Mouse (Mus musculus): ENCODE results near the gene Schip1. TPM values are rescaled to one million over a fixed set of nuclear protein-coding genes. Genes with fewer than 3 reads are reported as not detected.

Gene Schip1
- polyA plus RNA-seq, 1 experiment from 2014 or later = 68.8 TPM

- WGBS (ENCODE audit: insufficient replicate concordance) = 86% methylated on average over 3 of the region's 3 CpGs
- H3K27ac ChIP-seq (ENCODE audit: low read depth, low read length) = no peak overlapping the region
- ATAC-seq (replicated peaks; ENCODE audit: insufficient number of reproducible peaks, low FRiP score, low TSS enrichment) = no peak
Measured at GRCm38 (mm10) chr3:68621971-68622370, 557.4 kb downstream of the Schip1 start.

GRCm38 (mm10) chr3:68623036-68623435, 558.4 kb downstream of the Schip1 start:
- 69% methylated on average over 5 of the region's 5 CpGs for WGBS (ENCODE audit: insufficient replicate concordance)
- H3K36me3 ChIP-seq (ENCODE audit: control insufficient read depth, insufficient read depth, low read length) = peaks cover 17% of the 10 kb centered on the region
- no peak overlapping the region for H3K4me3 ChIP-seq (ENCODE audit: low read depth, low read length)

More at GRCm38 (mm10) chr3:68621971-68622370, 557.4 kb downstream of the Schip1 start:
- Histone ChIP-seq H3K36me3 (ENCODE audit: control insufficient read depth, insufficient read depth, low read length) (peaks cover 12% of the 10 kb centered on the region), H3K4me2 (no peak overlapping the region), H3K4me3 (ENCODE audit: low read depth, low read length) (no peak overlapping the region), H3K4me1 (ENCODE audit: control insufficient read depth, insufficient read depth, low read length) (no peaks in the 10 kb centered on the region), H3K9ac (ENCODE audit: low read depth, low read length) (no peak overlapping the region), H3K27me3 (ENCODE audit: control insufficient read depth, insufficient read depth, low read length) (no peaks in the 10 kb centered on the region), H3K9me3 (replicated peaks; ENCODE audit: control insufficient read depth, low read length) (no peaks in the 10 kb centered on the region)

GRCm38 (mm10) chr3:68624471-68624870, 559.9 kb downstream of the Schip1 start:
- Histone ChIP-seq H3K27ac (ENCODE audit: low read depth, low read length) (no peak overlapping the region), H3K9me3 (replicated peaks; ENCODE audit: control insufficient read depth, low read length) (no peaks in the 10 kb centered on the region), H3K9ac (ENCODE audit: low read depth, low read length) (no peak overlapping the region), H3K4me2 (no peak overlapping the region), H3K4me1 (ENCODE audit: control insufficient read depth, insufficient read depth, low read length) (no peaks in the 10 kb centered on the region), H3K4me3 (ENCODE audit: low read depth, low read length) (no peak overlapping the region), H3K36me3 (ENCODE audit: control insufficient read depth, insufficient read depth, low read length) (peaks cover 12% of the 10 kb centered on the region), H3K27me3 (ENCODE audit: control insufficient read depth, insufficient read depth, low read length) (no peaks in the 10 kb centered on the region)
- whole genome bisulfite sequencing (ENCODE audit: insufficient replicate concordance) = 83% methylated on average over 6 of the region's 6 CpGs
- no peak for ATAC-seq (replicated peaks; ENCODE audit: insufficient number of reproducible peaks, low FRiP score, low TSS enrichment)

More at GRCm38 (mm10) chr3:68623036-68623435, 558.4 kb downstream of the Schip1 start:
- Histone ChIP-seq H3K9me3 (replicated peaks; ENCODE audit: control insufficient read depth, low read length) (no peaks in the 10 kb centered on the region), H3K4me2 (no peak overlapping the region), H3K27ac (ENCODE audit: low read depth, low read length) (no peak overlapping the region), H3K9ac (ENCODE audit: low read depth, low read length) (no peak overlapping the region), H3K27me3 (ENCODE audit: control insufficient read depth, insufficient read depth, low read length) (no peaks in the 10 kb centered on the region), H3K4me1 (ENCODE audit: control insufficient read depth, insufficient read depth, low read length) (no peaks in the 10 kb centered on the region)
- no peak for ATAC-seq (replicated peaks; ENCODE audit: insufficient number of reproducible peaks, low FRiP score, low TSS enrichment)

DNA sequence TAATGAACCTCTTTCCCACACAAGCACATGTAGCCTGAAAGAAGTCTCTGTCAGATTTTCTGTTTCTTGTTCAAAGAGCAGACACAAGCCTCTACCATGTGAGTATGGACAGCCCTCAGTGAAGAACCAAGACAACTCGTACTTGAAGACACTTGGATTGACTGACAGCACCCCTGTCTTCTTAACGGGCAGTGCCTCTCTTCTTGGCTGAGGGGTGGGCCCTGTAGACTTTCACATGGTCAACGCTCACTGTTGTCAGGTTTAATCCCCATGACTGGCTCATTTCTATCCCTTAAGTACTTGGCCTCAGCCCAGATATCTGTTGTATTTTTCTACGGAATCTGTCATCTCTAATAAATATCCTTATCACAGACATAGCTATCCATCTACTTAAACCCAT, 565.7 kb downstream of the Schip1 start:
- H3K27me3 ChIP-seq (ENCODE audit: control insufficient read depth, insufficient read depth, low read length) = no peaks in the 10 kb centered on the region
- H3K36me3 ChIP-seq (ENCODE audit: control insufficient read depth, insufficient read depth, low read length) = peaks cover 4% of the 10 kb centered on the region; the same call in 1 of the 2 replicates
- H3K9ac ChIP-seq (ENCODE audit: low read depth, low read length) = no peak overlapping the region
- no peak for ATAC-seq (replicated peaks; ENCODE audit: insufficient number of reproducible peaks, low FRiP score, low TSS enrichment)
- no peaks in the 10 kb centered on the region for H3K4me1 ChIP-seq (ENCODE audit: control insufficient read depth, insufficient read depth, low read length)
- no peak overlapping the region for H3K4me2 ChIP-seq
- WGBS (ENCODE audit: insufficient replicate concordance) = 59% methylated on average over 4 of the region's 4 CpGs
- H3K27ac ChIP-seq (ENCODE audit: low read depth, low read length) = no peak overlapping the region
- no peaks in the 10 kb centered on the region for H3K9me3 ChIP-seq (replicated peaks; ENCODE audit: control insufficient read depth, low read length)
- H3K4me3 ChIP-seq (ENCODE audit: low read depth, low read length) = no peak overlapping the region

DNA sequence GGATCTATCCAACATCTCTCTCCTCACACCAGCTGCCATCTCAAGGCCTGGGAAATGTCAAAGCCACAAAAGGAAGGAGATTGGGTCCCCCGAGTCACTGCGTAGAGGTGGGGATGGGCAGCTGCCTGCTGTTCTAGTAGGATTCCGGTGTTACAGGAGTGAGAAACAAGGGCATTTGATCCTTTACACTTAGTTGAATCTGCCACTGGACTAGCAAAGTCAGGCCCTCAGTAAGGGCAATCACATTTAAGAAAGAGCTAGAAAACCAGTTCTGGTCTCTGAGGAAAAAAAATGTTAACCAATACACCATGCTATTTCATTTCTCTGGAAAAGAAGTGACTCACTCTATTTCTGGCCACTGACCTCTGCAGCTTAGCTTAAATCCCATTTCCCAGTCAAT, 566.2 kb downstream of the Schip1 start:
- H3K27me3 ChIP-seq (ENCODE audit: control insufficient read depth, insufficient read depth, low read length) = no peaks in the 10 kb centered on the region
- no peak overlapping the region for H3K9ac ChIP-seq (ENCODE audit: low read depth, low read length)
- H3K27ac ChIP-seq (ENCODE audit: low read depth, low read length) = no peak overlapping the region
- no peaks in the 10 kb centered on the region for H3K4me1 ChIP-seq (ENCODE audit: control insufficient read depth, insufficient read depth, low read length)
- ATAC-seq (replicated peaks; ENCODE audit: insufficient number of reproducible peaks, low FRiP score, low TSS enrichment) = no peak
- no peaks in the 10 kb centered on the region for H3K9me3 ChIP-seq (replicated peaks; ENCODE audit: control insufficient read depth, low read length)
- H3K4me2 ChIP-seq = no peak overlapping the region
- H3K36me3 ChIP-seq (ENCODE audit: control insufficient read depth, insufficient read depth, low read length) = peaks cover 4% of the 10 kb centered on the region; the same call in 1 of the 2 replicates
- no peak overlapping the region for H3K4me3 ChIP-seq (ENCODE audit: low read depth, low read length)
- 34% methylated on average over 3 of the region's 3 CpGs for WGBS (ENCODE audit: insufficient replicate concordance)

DNA sequence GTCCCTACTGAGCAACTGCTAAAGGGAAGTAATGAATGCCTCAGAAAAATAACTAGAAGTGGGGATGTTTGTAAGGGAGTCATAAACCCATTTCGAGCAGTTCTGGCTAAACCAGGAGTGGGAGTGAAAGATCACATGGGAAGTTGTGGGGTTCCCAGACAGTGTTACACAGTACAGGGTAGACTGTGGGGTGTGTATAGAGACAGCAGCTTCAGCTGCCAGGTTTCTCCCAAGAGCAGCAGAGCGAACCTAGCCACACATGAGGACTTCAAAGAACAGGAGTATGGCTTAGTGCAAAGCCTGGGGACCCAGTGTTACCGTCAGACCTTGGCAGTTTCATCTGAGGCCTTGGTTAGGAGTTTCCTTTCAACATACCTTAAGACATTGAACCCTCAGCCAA, 568.1 kb downstream of the Schip1 start:
- WGBS (ENCODE audit: insufficient replicate concordance) = 65% methylated on average over 3 of the region's 3 CpGs
- peaks cover 3% of the 10 kb centered on the region; the same call in 1 of the 2 replicates for H3K36me3 ChIP-seq (ENCODE audit: control insufficient read depth, insufficient read depth, low read length)
- no peaks in the 10 kb centered on the region for H3K9me3 ChIP-seq (replicated peaks; ENCODE audit: control insufficient read depth, low read length)
- no peak for ATAC-seq (replicated peaks; ENCODE audit: insufficient number of reproducible peaks, low FRiP score, low TSS enrichment)
- H3K4me1 ChIP-seq (ENCODE audit: control insufficient read depth, insufficient read depth, low read length) = no peaks in the 10 kb centered on the region
- H3K4me2 ChIP-seq = no peak overlapping the region
- no peaks in the 10 kb centered on the region for H3K27me3 ChIP-seq (ENCODE audit: control insufficient read depth, insufficient read depth, low read length)
- no peak overlapping the region for H3K9ac ChIP-seq (ENCODE audit: low read depth, low read length)
- no peak overlapping the region for H3K4me3 ChIP-seq (ENCODE audit: low read depth, low read length)
- H3K27ac ChIP-seq (ENCODE audit: low read depth, low read length) = no peak overlapping the region

- Histone ChIP-seq H3K9ac (ENCODE audit: low read depth, low read length) (no peak overlapping the region), H3K4me1 (ENCODE audit: control insufficient read depth, insufficient read depth, low read length) (no peaks in the 10 kb centered on the region), H3K4me2 (no peak overlapping the region), H3K27ac (ENCODE audit: low read depth, low read length) (no peak overlapping the region), H3K36me3 (ENCODE audit: control insufficient read depth, insufficient read depth, low read length) (no peaks in the 10 kb centered on the region), H3K4me3 (ENCODE audit: low read depth, low read length) (no peak overlapping the region), H3K27me3 (ENCODE audit: control insufficient read depth, insufficient read depth, low read length) (no peaks in the 10 kb centered on the region), H3K9me3 (replicated peaks; ENCODE audit: control insufficient read depth, low read length) (no peaks in the 10 kb centered on the region)
- no peak for ATAC-seq (replicated peaks; ENCODE audit: insufficient number of reproducible peaks, low FRiP score, low TSS enrichment)
- WGBS (ENCODE audit: insufficient replicate concordance) = 87% methylated on average over 4 of the region's 4 CpGs
Measured at GRCm38 (mm10) chr3:68633577-68633976, 569.0 kb downstream of the Schip1 start.

DNA sequence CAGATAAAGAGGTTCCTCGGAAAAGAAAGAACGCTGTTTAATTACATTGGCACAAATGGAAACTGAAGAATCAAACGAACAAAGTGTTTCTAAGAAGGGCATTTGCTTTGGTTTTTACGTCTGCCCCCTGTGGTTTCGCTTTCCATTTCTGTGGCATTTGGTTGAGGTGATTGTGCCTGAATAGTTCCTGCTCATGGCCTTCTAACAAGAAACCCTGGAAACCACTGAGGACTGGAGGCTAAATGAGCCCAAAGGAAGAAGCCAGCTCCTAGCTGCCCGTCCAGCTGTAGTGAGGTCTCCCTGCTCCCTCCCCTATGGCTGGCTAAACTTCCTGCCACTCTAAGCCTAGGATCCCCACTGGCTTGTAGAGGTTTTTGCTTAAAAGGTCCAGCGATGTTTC, 573.4 kb downstream of the Schip1 start:
- Histone ChIP-seq H3K27me3 (ENCODE audit: control insufficient read depth, insufficient read depth, low read length) (no peaks in the 10 kb centered on the region), H3K9ac (ENCODE audit: low read depth, low read length) (no peak overlapping the region), H3K27ac (ENCODE audit: low read depth, low read length) (no peak overlapping the region), H3K9me3 (replicated peaks; ENCODE audit: control insufficient read depth, low read length) (no peaks in the 10 kb centered on the region), H3K4me2 (no peak overlapping the region), H3K36me3 (ENCODE audit: control insufficient read depth, insufficient read depth, low read length) (no peaks in the 10 kb centered on the region), H3K4me3 (ENCODE audit: low read depth, low read length) (no peak overlapping the region), H3K4me1 (ENCODE audit: control insufficient read depth, insufficient read depth, low read length) (no peaks in the 10 kb centered on the region)
- 51% methylated on average over 7 of the region's 7 CpGs for WGBS (ENCODE audit: insufficient replicate concordance)
- no peak for ATAC-seq (replicated peaks; ENCODE audit: insufficient number of reproducible peaks, low FRiP score, low TSS enrichment)

GRCm38 (mm10) chr3:68638703-68639102, 574.1 kb downstream of the Schip1 start:
- H3K27me3 ChIP-seq (ENCODE audit: control insufficient read depth, insufficient read depth, low read length) = no peaks in the 10 kb centered on the region

More at GRCm38 (mm10) chr3:68638703-68639102, 574.1 kb downstream of the Schip1 start:
- no peak overlapping the region for H3K4me2 ChIP-seq
- H3K4me1 ChIP-seq (ENCODE audit: control insufficient read depth, insufficient read depth, low read length) = no peaks in the 10 kb centered on the region
- no peak for ATAC-seq (replicated peaks; ENCODE audit: insufficient number of reproducible peaks, low FRiP score, low TSS enrichment)
- 82% methylated on average over 1 of the region's 1 CpGs for WGBS (ENCODE audit: insufficient replicate concordance)
- H3K27ac ChIP-seq (ENCODE audit: low read depth, low read length) = no peak overlapping the region
- no peaks in the 10 kb centered on the region for H3K36me3 ChIP-seq (ENCODE audit: control insufficient read depth, insufficient read depth, low read length)
- H3K4me3 ChIP-seq (ENCODE audit: low read depth, low read length) = no peak overlapping the region
- H3K9ac ChIP-seq (ENCODE audit: low read depth, low read length) = no peak overlapping the region
- H3K9me3 ChIP-seq (replicated peaks; ENCODE audit: control insufficient read depth, low read length) = 0 out of 2 replicates have a peak, but pooled peaks cover 2% of the 10 kb centered on the region
